21 mouse cellular contexts compared by ENCODE assay signal in the genomic region with DNA sequence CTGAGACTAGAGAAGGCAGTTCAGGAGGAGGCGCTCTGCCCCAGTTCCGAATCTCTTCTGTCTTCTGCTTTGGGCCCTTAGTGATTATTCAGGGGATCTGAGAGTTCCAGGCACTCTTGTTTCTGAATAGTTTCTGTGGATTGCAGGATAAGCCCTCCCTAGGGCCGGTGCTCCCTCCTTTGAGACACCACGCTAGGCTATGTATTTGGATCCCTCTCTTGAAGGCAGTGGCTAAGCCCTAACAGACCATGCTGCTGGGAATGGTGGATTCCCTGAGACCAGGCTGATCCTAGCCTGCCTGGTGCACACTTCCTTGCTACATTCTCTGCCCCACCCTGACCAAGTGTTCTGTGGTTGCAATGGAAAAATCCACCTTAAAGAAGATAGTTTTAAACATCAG.
DNase-seq lines count a peak whose midpoint lies in the region; ATAC-seq and TF ChIP-seq lines count a peak whose summit lies in the region.
"Had no signal": no experiment of that assay in that cellular context is flagged by ENCODE, and none has a peak within 500 bp of the region (broad histone marks: within the 10 kb centered on the region; RNA-seq: fewer than 3 reads in every experiment).

No protein-coding gene starts in this region.

- WGBS in intestine, embryonic 14.5 days = 82% methylated on average over 4 of the region's 4 CpGs
- WGBS in intestine, postnatal 0 days = 89% methylated on average over 4 of the region's 4 CpGs

- peak overlapping the region; percentile 53 for H3K27ac ChIP-seq in gastrocnemius, adult 2 months
- H3K27ac ChIP-seq in intestine, embryonic 14.5 days (ENCODE audit: low read depth) = no peak overlapping the region
- no peak overlapping the region for H3K27ac ChIP-seq in intestine, postnatal 0 days (ENCODE audit: low read depth, low read length)
- H3K27ac ChIP-seq: forebrain, embryonic 15.5 days; hindbrain, embryonic 10.5 days; kidney, postnatal 0 days; midbrain, embryonic 12.5 days had no signal

- H3K4me1 ChIP-seq in intestine, embryonic 14.5 days (replicated peaks; ENCODE audit: control insufficient read depth, insufficient read depth, low read length) = peaks cover 21% of the 10 kb centered on the region
- no peaks in the 10 kb centered on the region for H3K4me1 ChIP-seq in intestine, postnatal 0 days (replicated peaks; ENCODE audit: control insufficient read depth, insufficient read depth, low read length)
- H3K4me1 ChIP-seq: forebrain, embryonic 15.5 days; midbrain, embryonic 12.5 days had no signal

- H3K27me3 ChIP-seq in intestine, embryonic 14.5 days (replicated peaks; ENCODE audit: control insufficient read depth, insufficient read depth, low read length) = no peaks in the 10 kb centered on the region
- no peaks in the 10 kb centered on the region for H3K27me3 ChIP-seq in intestine, postnatal 0 days (replicated peaks; ENCODE audit: control insufficient read depth, insufficient read depth, low read length)
- H3K27me3 ChIP-seq: forebrain, embryonic 15.5 days; midbrain, embryonic 12.5 days had no signal

- no peaks in the 10 kb centered on the region for H3K9me3 ChIP-seq in intestine, embryonic 14.5 days (ENCODE audit: control insufficient read depth, low read length)
- no peaks in the 10 kb centered on the region for H3K9me3 ChIP-seq in intestine, postnatal 0 days (ENCODE audit: control insufficient read depth)
- H3K9me3 ChIP-seq: forebrain, embryonic 15.5 days; hindbrain, embryonic 10.5 days; midbrain, embryonic 12.5 days had no signal

- intact Hi-C loops in gastrocnemius, adult 2 months (cut with DNase I) = loop anchor here (5.0 kb wide), 1 partner anchor 63 kb away; no protein-coding TSS in a partner anchor

- no peaks in the 10 kb centered on the region for H3K36me3 ChIP-seq in intestine, embryonic 14.5 days (ENCODE audit: control insufficient read depth, insufficient read depth, low read length)
- no peaks in the 10 kb centered on the region; the same call in 1 of the 2 replicates for H3K36me3 ChIP-seq in intestine, postnatal 0 days (ENCODE audit: control insufficient read depth, insufficient read depth)
- H3K36me3 ChIP-seq: forebrain, embryonic 15.5 days; hindbrain, embryonic 10.5 days; midbrain, embryonic 12.5 days had no signal

- no peak overlapping the region for H3K4me2 ChIP-seq in intestine, embryonic 14.5 days (ENCODE audit: low read length)
- no peak overlapping the region for H3K4me2 ChIP-seq in intestine, postnatal 0 days (replicated peaks; ENCODE audit: low read depth)
- H3K4me2 ChIP-seq: forebrain, embryonic 15.5 days; midbrain, embryonic 12.5 days had no signal

- H3K9ac ChIP-seq in intestine, embryonic 14.5 days (ENCODE audit: low read length) = no peak overlapping the region
- no peak overlapping the region for H3K9ac ChIP-seq in intestine, postnatal 0 days (ENCODE audit: low read depth, low read length)
- H3K9ac ChIP-seq: forebrain, embryonic 15.5 days; midbrain, embryonic 12.5 days had no signal

- no peak overlapping the region for H3K4me3 ChIP-seq in gastrocnemius, adult 2 months
- no peak overlapping the region for H3K4me3 ChIP-seq in intestine, embryonic 14.5 days (ENCODE audit: low read depth, low read length)
- H3K4me3 ChIP-seq in intestine, postnatal 0 days (ENCODE audit: low read depth, low read length) = no peak overlapping the region
- H3K4me3 ChIP-seq: forebrain, embryonic 15.5 days; hindbrain, embryonic 10.5 days; midbrain, embryonic 12.5 days had no signal

- TF ChIP-seq CTCF in gastrocnemius, adult 2 months (IDR thresholded peaks at IDR 0.05) = no peak
- TF ChIP-seq CTCF in intestine, postnatal 0 days (IDR thresholded peaks at IDR 0.05; ENCODE audit: low read depth) = no peak

- no peak for ATAC-seq in intestine, embryonic 14.5 days (replicated peaks; ENCODE audit: low FRiP score, low TSS enrichment, low read depth)
- ATAC-seq in intestine, postnatal 0 days = no peak
- ATAC-seq: forebrain, embryonic 15.5 days; hindbrain, embryonic 16.5 days had no signal

- no peak for DNase-seq in gastrocnemius, adult 2 months
- no peak for DNase-seq in gastrocnemius, adult 8-10 months (ENCODE audit: low spot score in 2 of 2)
- DNase-seq in intestine, embryonic 14.5 days (ENCODE audit: low spot score) = peak; percentile 43
- DNase-seq in testis, postnatal 10 days (ENCODE audit: low spot score) = peak; percentile 32
- DNase-seq in testis, postnatal 14 days (ENCODE audit: low spot score) = no peak
- DNase-seq in frontal cortex, postnatal 25 days (ENCODE audit: low spot score in 2 of 2) = no peak
- DNase-seq: adrenal gland, postnatal 14 days; cerebellum, adult 8-10 months; cerebellum, postnatal 36 days; embryo, embryonic 11 days; kidney, adult 11 months; left cerebral cortex, postnatal 4 days; liver; lung, postnatal 14 days; thymus, postnatal 25 days had no signal

Comparison
In these comparisons a context has a peak if more than half of its experiments do, and no peak if none do; other contexts are left out.
1. DNase-seq: peak in intestine, embryonic 14.5 days (single experiment) and testis, postnatal 10 days (single experiment); none in gastrocnemius, adult 2 months (single experiment), gastrocnemius, adult 8-10 months (0 of 2), testis, postnatal 14 days (single experiment) and frontal cortex, postnatal 25 days (0 of 2).